Mouse (Mus musculus): ENCODE measurements around the gene Fntb. TPM values are rescaled to one million over a fixed set of nuclear protein-coding genes. Genes with fewer than 3 reads are reported as not detected.
"Not testable (repeated sequence)": the region's sequence is repeated elsewhere in the genome, so short reads cannot be mapped to it uniquely, and the experiment has no call there.

The Fntb gene
- polyA plus RNA-seq, 1 experiment from 2014 or later = 43.5 TPM

GRCm38 (mm10) chr12:76837844-76838650 is 72.7 kb downstream of the Fntb start:
- ATAC-seq (ENCODE audit: low FRiP score) = no peak
- no peaks in the 10 kb centered on the region for H3K27me3 ChIP-seq (ENCODE audit: control insufficient read depth, insufficient read depth, low read length)
- H3K9ac ChIP-seq (ENCODE audit: low read length) = peak overlapping the region; percentile 81
- no peaks in the 10 kb centered on the region for H3K36me3 ChIP-seq (ENCODE audit: control insufficient read depth, insufficient read depth, low read length)
- DNase-seq (ENCODE audit: low spot score, missing footprints) = no peak
- peaks cover 2% of the 10 kb centered on the region; the same call in 1 of the 2 replicates for H3K4me1 ChIP-seq (ENCODE audit: control insufficient read depth, insufficient read depth, low read length)
- WGBS = 15% methylated on average over 21 of the region's 21 CpGs
- H3K27ac ChIP-seq (ENCODE audit: low read depth, low read length) = no peak overlapping the region; the same call in 1 of the 2 replicates
- peak overlapping the region; percentile 71 for H3K4me3 ChIP-seq (ENCODE audit: low read depth, low read length)
- no peaks in the 10 kb centered on the region for H3K9me3 ChIP-seq (ENCODE audit: control insufficient read depth, low read length)
- peak overlapping the region; percentile 74 for H3K4me2 ChIP-seq

- H3K4me2 ChIP-seq = no peak overlapping the region
- no peak for DNase-seq (ENCODE audit: low spot score, missing footprints)
- no peaks in the 10 kb centered on the region for H3K9me3 ChIP-seq (ENCODE audit: control insufficient read depth, low read length)
- no peaks in the 10 kb centered on the region for H3K27me3 ChIP-seq (ENCODE audit: control insufficient read depth, insufficient read depth, low read length)
- peaks cover 2% of the 10 kb centered on the region; the same call in 1 of the 2 replicates for H3K4me1 ChIP-seq (ENCODE audit: control insufficient read depth, insufficient read depth, low read length)
- 93% methylated on average over 4 of the region's 4 CpGs for WGBS
- no peak overlapping the region for H3K27ac ChIP-seq (ENCODE audit: low read depth, low read length)
- no peak overlapping the region for H3K9ac ChIP-seq (ENCODE audit: low read length)
- no peak for ATAC-seq (ENCODE audit: low FRiP score)
- no peaks in the 10 kb centered on the region for H3K36me3 ChIP-seq (ENCODE audit: control insufficient read depth, insufficient read depth, low read length)
- H3K4me3 ChIP-seq (ENCODE audit: low read depth, low read length) = no peak overlapping the region
These were observed 73.9 kb downstream of the Fntb start for GRCm38 (mm10) chr12:76839298-76839697.

GRCm38 (mm10) chr12:76840081-76840480 is 74.7 kb downstream of the Fntb start:
- 83% methylated on average over 6 of the region's 6 CpGs for WGBS
- no peak overlapping the region for H3K4me3 ChIP-seq (ENCODE audit: low read depth, low read length)
- no peak overlapping the region for H3K4me2 ChIP-seq
- H3K9me3 ChIP-seq (ENCODE audit: control insufficient read depth, low read length) = no peaks in the 10 kb centered on the region
- no peaks in the 10 kb centered on the region for H3K27me3 ChIP-seq (ENCODE audit: control insufficient read depth, insufficient read depth, low read length)
- DNase-seq (ENCODE audit: low spot score, missing footprints) (no peak), ATAC-seq (ENCODE audit: low FRiP score) (no peak)
- H3K36me3 ChIP-seq (ENCODE audit: control insufficient read depth, insufficient read depth, low read length) = no peaks in the 10 kb centered on the region
- peaks cover 2% of the 10 kb centered on the region; the same call in 1 of the 2 replicates for H3K4me1 ChIP-seq (ENCODE audit: control insufficient read depth, insufficient read depth, low read length)
- no peak overlapping the region for H3K27ac ChIP-seq (ENCODE audit: low read depth, low read length)
- no peak overlapping the region for H3K9ac ChIP-seq (ENCODE audit: low read length)

- Histone ChIP-seq H3K27me3 (ENCODE audit: control insufficient read depth, insufficient read depth, low read length) (no peaks in the 10 kb centered on the region), H3K9me3 (ENCODE audit: control insufficient read depth, low read length) (no peaks in the 10 kb centered on the region), H3K4me2 (no peak overlapping the region), H3K4me3 (ENCODE audit: low read depth, low read length) (no peak overlapping the region), H3K27ac (ENCODE audit: low read depth, low read length) (no peak overlapping the region), H3K9ac (ENCODE audit: low read length) (no peak overlapping the region), H3K36me3 (ENCODE audit: control insufficient read depth, insufficient read depth, low read length) (no peaks in the 10 kb centered on the region), H3K4me1 (ENCODE audit: control insufficient read depth, insufficient read depth, low read length) (no peaks in the 10 kb centered on the region)
- WGBS = 86% methylated on average over 15 of the region's 15 CpGs
- ATAC-seq (ENCODE audit: low FRiP score) (no peak), DNase-seq (ENCODE audit: low spot score, missing footprints) (peak; percentile 73)
These were observed 79.1 kb downstream of the Fntb start for GRCm38 (mm10) chr12:76844346-76845061.

GRCm38 (mm10) chr12:76852419-76852818 is 87.0 kb downstream of the Fntb start:
- H3K4me3 ChIP-seq (ENCODE audit: low read depth, low read length) = no peak overlapping the region
- no peaks in the 10 kb centered on the region for H3K9me3 ChIP-seq (ENCODE audit: control insufficient read depth, low read length)
- ATAC-seq (ENCODE audit: low FRiP score) (no peak), DNase-seq (ENCODE audit: low spot score, missing footprints) (peak; percentile 84)
- no peaks in the 10 kb centered on the region for H3K36me3 ChIP-seq (ENCODE audit: control insufficient read depth, insufficient read depth, low read length)
- no peak overlapping the region for H3K4me2 ChIP-seq
- H3K9ac ChIP-seq (ENCODE audit: low read length) = no peak overlapping the region
- WGBS = 89% methylated on average over 2 of the region's 2 CpGs
- H3K27me3 ChIP-seq (ENCODE audit: control insufficient read depth, insufficient read depth, low read length) = no peaks in the 10 kb centered on the region
- H3K27ac ChIP-seq (ENCODE audit: low read depth, low read length) = no peak overlapping the region
- peaks cover 3% of the 10 kb centered on the region; the same call in 1 of the 2 replicates for H3K4me1 ChIP-seq (ENCODE audit: control insufficient read depth, insufficient read depth, low read length)

GRCm38 (mm10) chr12:76853378-76854142 is 88.2 kb downstream of the Fntb start:
- H3K4me3 ChIP-seq (ENCODE audit: low read depth, low read length) = no peak overlapping the region
- no peak overlapping the region for H3K4me2 ChIP-seq
- no peaks in the 10 kb centered on the region for H3K27me3 ChIP-seq (ENCODE audit: control insufficient read depth, insufficient read depth, low read length)
- peaks cover 3% of the 10 kb centered on the region; the same call in 1 of the 2 replicates for H3K4me1 ChIP-seq (ENCODE audit: control insufficient read depth, insufficient read depth, low read length)
- no peak overlapping the region for H3K9ac ChIP-seq (ENCODE audit: low read length)
- H3K9me3 ChIP-seq (ENCODE audit: control insufficient read depth, low read length) = no peaks in the 10 kb centered on the region
- H3K36me3 ChIP-seq (ENCODE audit: control insufficient read depth, insufficient read depth, low read length) = no peaks in the 10 kb centered on the region
- WGBS = 85% methylated on average over 1 of the region's 1 CpGs
- no peak for DNase-seq (ENCODE audit: low spot score, missing footprints)
- H3K27ac ChIP-seq (ENCODE audit: low read depth, low read length) = no peak overlapping the region
- ATAC-seq (ENCODE audit: low FRiP score) = no peak

GRCm38 (mm10) chr12:76857087-76857486 is 91.7 kb downstream of the Fntb start:
- 90% methylated on average over 10 of the region's 10 CpGs for WGBS
- no peak for DNase-seq (ENCODE audit: low spot score, missing footprints)
- no peaks in the 10 kb centered on the region for H3K36me3 ChIP-seq (ENCODE audit: control insufficient read depth, insufficient read depth, low read length)
- H3K27ac ChIP-seq (ENCODE audit: low read depth, low read length) = no peak overlapping the region
- H3K4me2 ChIP-seq = no peak overlapping the region
- no peak for ATAC-seq (ENCODE audit: low FRiP score)
- no peak overlapping the region for H3K4me3 ChIP-seq (ENCODE audit: low read depth, low read length)
- H3K27me3 ChIP-seq (ENCODE audit: control insufficient read depth, insufficient read depth, low read length) = no peaks in the 10 kb centered on the region
- H3K9me3 ChIP-seq (ENCODE audit: control insufficient read depth, low read length) = no peaks in the 10 kb centered on the region
- no peak overlapping the region for H3K9ac ChIP-seq (ENCODE audit: low read length)
- H3K4me1 ChIP-seq (ENCODE audit: control insufficient read depth, insufficient read depth, low read length) = peaks cover 3% of the 10 kb centered on the region; the same call in 1 of the 2 replicates

- H3K4me2 ChIP-seq; H3K4me3 ChIP-seq (ENCODE audit: low read depth, low read length); H3K9ac ChIP-seq (ENCODE audit: low read length); DNase-seq (ENCODE audit: low spot score, missing footprints); H3K36me3 ChIP-seq (ENCODE audit: control insufficient read depth, insufficient read depth, low read length); H3K9me3 ChIP-seq (ENCODE audit: control insufficient read depth, low read length); H3K4me1 ChIP-seq (ENCODE audit: control insufficient read depth, insufficient read depth, low read length); H3K27me3 ChIP-seq (ENCODE audit: control insufficient read depth, insufficient read depth, low read length); ATAC-seq (ENCODE audit: low FRiP score); H3K27ac ChIP-seq (ENCODE audit: low read depth, low read length): not testable (repeated sequence)
- 92% methylated on average over 6 of the region's 6 CpGs for WGBS
These were observed 93.4 kb downstream of the Fntb start for GRCm38 (mm10) chr12:76858788-76859187.
